Mouse (Mus musculus) v-Abl transformed pro-B cells (cell line): Measurements from ENCODE around the gene Gltpd2.

ENCODE experiments used
- in situ Hi-C, 2 experiments: fragments of 400-800 bp; cut with MboI; formaldehyde crosslinking; loops; one replicate each; pipeline ENCODE4 v1.15.1; 2025; ENCODE audit not compliant: unreplicated experiment in 2 of 2

Gltpd2 gene

DNA sequence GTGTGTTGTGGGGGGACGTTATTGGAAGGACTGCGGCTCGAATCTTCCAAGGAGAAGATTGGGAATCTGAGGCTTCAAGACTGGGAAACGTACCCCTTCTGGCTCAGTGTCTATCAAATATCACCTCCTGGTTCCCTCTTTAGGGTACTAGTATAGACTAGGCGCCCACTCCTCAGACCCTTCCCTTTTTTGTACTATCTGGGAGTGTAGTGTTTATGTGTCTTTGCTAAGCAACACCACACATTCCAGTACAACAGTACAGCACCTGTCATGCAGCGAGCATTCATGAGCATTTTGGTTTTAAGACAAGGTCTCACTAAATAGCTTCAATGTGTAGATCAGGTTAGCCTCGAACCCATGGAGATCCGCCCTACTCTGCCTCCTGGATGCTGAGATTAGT lies 32.5 kb downstream of the Gltpd2 start:
- in situ Hi-C loops = no loop called here

DNA sequence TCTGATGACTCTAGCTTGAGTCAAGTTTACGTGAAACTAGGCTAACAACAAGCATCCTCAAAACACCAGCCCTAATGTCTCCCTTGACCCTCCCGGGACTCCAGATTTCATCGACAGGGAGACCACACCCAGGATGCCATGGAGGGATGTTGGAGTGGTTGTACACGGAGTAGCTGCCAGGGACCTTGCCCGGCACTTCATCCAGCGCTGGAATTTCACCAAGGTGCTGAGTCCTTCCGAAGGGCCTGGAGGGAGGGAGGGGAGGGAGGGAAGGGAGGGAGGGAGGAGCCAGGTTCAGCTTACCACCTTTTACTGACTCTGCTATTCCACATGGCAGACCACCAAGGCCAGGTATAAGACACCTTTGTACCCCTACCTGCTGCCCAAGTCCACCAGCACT lies 34.9 kb downstream of the Gltpd2 start:
- in situ Hi-C loops = no loop called here

DNA sequence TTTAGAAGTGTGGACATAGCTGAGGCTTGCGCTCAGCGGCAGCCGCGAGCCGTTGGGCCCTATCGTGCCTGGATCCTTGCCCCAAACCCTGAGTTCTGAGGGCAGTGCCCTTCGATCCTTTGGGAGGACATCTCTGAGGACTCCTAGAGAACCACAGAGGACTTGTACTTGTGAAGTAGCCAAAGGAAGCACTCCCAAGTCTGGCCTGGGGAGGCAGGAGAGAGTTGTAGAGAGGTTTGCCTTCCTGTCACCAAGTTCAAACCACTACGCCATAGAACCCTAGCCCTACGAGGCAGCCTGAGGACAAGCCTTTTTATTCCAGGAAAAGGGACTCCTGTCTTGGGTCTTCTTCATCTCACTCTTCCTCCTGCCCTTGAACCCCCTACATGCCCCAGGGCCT lies 38.5 kb downstream of the Gltpd2 start:
- in situ Hi-C loops = no loop called here

DNA sequence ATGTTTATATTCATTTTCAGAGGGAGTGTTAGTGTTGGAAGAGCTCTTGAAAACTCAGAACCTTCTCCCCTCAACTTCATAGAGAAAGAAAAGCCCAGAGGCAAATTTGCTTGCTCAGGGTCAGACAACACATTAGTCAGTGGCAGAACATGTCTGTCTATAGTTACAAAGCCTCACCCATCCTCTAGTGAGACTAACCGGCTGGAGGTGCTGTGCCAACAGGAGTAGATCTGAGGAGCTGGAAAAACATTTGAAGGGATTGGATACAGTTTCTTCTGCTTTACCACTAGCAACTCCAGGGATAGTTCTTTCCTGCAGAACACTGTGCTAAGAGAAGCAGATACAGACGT lies 42.9 kb downstream of the Gltpd2 start:
- in situ Hi-C loops = no loop called here

DNA sequence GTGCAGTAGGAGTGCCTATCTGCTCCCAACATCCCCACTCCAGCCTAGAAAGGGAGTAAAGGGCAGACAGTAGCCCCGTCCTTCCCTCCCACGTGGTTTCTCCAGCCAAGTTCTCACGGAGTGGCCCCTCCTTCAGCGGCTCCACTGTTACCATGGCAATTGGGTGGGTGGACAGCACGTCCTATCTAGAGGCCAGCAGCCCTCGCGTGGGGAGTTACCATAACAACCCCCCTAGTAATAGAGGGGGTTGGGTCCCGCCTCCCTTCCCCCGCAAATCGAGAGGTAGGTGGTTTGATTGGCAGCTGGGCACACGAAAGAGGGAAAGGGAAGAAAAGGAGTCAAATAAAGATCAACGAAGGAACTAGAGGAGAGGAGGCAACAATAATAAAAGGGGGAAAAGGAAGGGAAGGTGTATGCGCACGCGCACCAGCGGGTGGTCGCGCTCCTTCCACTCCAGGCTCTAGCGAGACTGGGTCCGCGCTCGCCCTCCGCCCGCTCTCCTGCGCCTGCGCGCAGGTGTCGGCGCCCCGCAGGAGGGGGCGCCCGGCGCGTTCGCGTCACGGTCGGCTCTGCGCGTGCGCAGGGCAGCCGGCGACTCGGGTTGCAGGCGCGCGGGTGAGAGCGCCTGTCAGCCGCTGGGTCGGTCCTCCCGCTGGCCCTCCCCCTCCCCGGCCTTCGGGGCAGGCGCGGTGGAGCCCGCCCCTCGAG lies 43.4 kb downstream of the Gltpd2 start, which contains the start of gene Mink1:
Gene Mink1, plus strand, starts transcription at position 595 of the 708 bp plus-strand sequence.
- in situ Hi-C loops = no loop called here

DNA sequence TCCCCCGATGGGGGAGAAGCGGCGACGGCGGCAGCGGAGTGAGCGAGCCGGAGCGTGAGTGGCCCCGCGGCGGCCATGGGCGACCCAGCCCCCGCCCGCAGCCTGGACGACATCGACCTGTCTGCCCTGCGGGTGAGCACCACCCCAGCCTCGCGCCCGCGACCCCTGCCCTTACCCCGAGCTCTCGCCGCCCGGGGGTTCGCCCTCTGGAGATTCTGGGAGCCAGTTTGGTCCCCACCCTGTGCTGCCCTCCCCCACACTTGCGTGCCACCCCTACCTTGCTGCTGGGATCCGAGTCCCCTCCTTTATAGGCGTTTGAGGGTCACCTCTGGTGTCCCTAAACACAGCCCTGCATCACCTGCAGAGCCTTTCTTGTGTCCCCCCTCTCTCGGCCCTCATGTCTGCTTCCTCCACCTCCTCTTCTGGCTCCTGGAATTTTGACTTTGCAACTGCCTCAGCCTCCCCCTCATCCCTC lies 44.0 kb downstream of the Gltpd2 start:
- in situ Hi-C loops = no loop called here

DNA sequence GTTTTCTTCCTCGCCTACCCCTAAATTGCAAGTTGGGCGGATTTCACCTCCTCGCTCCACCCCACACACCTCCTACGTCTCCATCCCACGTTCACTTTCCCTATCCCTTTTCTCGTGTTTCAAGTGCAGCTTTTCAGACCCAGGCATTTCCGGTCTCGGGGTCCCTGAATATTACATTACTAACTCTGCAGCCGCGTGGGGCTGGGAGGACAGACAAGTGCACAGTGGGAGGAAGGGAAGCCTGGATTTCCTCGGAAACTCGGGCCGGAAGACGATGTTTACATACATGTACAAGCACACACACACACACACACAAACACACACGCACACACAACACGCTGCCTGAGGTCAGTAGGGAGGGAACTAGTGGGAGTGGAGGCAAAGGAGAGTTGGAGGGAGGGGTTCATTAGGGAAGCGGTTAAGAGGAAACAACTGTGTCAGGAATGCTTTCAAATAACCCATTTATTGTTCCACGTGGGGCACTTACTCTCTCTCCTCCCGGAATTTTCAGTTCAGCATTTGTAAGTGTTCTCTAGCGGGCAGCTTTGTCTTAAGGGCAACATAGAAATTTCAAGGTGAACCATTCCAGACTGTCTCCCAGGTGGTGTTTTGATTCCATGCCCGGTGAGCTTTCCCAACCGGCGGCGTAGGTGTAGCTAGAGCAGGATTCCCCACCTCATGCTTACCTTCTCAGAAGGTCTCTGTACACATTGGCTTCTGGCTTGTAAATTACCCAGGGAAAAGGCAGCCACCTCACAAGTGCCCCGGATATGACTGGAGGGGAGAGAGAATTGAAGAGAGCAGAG lies 44.7 kb downstream of the Gltpd2 start:
- in situ Hi-C loops = no loop called here

DNA sequence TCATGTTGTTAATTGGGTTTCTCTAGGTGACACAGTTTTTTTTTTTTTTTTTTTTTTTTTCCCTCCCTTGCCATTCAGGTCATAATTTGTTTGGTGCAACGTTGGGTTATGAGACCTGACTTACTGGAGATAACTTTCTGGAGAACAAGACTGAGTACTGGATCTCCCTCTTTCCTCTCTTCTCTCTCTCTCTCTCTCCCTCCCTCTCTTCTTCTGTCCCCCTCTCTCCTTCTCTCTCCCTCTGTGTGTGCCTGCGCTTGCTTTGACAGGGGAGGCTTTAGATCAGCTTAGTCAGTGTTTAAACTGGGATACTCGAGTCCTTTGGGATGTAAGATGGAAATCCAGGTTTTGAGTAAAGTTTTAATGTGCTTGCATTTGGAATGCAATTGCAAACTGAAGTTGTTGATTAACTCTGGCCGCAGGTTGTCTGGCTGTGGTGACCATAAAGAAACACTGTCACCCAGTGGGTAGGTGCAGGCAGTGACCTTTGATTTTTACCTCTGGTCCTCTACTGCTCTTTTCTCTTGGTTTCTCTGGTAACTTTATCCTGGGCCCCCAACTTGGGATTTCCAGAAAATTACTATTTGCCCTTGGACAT lies 45.4 kb downstream of the Gltpd2 start:
- in situ Hi-C loops = no loop called here

DNA sequence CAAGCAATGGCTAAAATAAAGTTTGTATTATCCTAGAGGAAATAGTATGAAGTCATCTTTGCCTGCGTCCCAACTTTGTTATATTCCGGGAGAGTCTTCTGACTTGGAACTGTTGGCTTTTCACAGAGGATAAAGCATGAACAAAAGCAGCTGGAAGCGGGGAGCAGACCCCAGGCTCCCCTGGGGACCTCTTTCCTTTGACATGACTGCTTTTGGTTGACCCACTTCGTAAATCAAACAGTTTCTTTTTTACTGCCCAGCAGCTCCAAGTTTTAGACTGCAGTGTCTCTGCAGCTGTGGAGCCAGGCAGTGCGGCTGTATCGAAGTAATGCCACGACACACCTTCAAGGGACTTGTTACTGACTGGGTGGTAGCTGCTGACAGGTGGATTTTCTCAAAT lies 47.6 kb downstream of the Gltpd2 start:
- in situ Hi-C loops = no loop called here
